Mouse (Mus musculus): Measurements from ENCODE around the gene Trpd52l3.

GRCm38 (mm10) chr19:30045857-30046256 lies 42.3 kb downstream of the Trpd52l3 start:
- no peak for TF ChIP-seq CTCF (IDR thresholded peaks at IDR 0.05; ENCODE audit: insufficient read depth, low read depth, low read length)
- TF ChIP-seq POLR2A (IDR thresholded peaks at IDR 0.05; ENCODE audit: insufficient read depth, low read depth, low read length) = no peak
